Mouse (Mus musculus): Measurements from ENCODE around the gene Tctex1d2.
"Not testable (repeated sequence)": the region's sequence is repeated elsewhere in the genome, so short reads cannot be mapped to it uniquely, and the experiment has no call there.

Tctex1d2 gene

GRCm38 (mm10) chr16:32431047-32431591, 11.6 kb downstream of the Tctex1d2 start:
- DNase-seq (ENCODE audit: low read depth, low spot score): peak; percentile 17

- no peak for DNase-seq (ENCODE audit: low read depth, low spot score)
These were observed 12.4 kb downstream of the Tctex1d2 start for GRCm38 (mm10) chr16:32431926-32432325.

GRCm38 (mm10) chr16:32433138-32433537, 13.6 kb downstream of the Tctex1d2 start:
- no peak for DNase-seq (ENCODE audit: low read depth, low spot score)

- no peak for DNase-seq (ENCODE audit: low read depth, low spot score)
These were observed 14.6 kb downstream of the Tctex1d2 start for GRCm38 (mm10) chr16:32434066-32434465.

- DNase-seq (ENCODE audit: low read depth, low spot score): no peak
These were observed 15.2 kb downstream of the Tctex1d2 start for GRCm38 (mm10) chr16:32434691-32435090.

- no peak for DNase-seq (ENCODE audit: low read depth, low spot score)
These were observed 17.2 kb downstream of the Tctex1d2 start for GRCm38 (mm10) chr16:32436657-32437056.

GRCm38 (mm10) chr16:32437266-32437665, 17.8 kb downstream of the Tctex1d2 start:
- DNase-seq (ENCODE audit: low read depth, low spot score): no peak

GRCm38 (mm10) chr16:32441432-32441831, 21.9 kb downstream of the Tctex1d2 start:
- DNase-seq (ENCODE audit: low read depth, low spot score): no peak

GRCm38 (mm10) chr16:32444615-32445014, 25.1 kb downstream of the Tctex1d2 start:
- not testable (repeated sequence) for DNase-seq (ENCODE audit: low read depth, low spot score)

GRCm38 (mm10) chr16:32445558-32445957, 26.1 kb downstream of the Tctex1d2 start:
- DNase-seq (ENCODE audit: low read depth, low spot score): no peak

GRCm38 (mm10) chr16:32446563-32447138, 27.1 kb downstream of the Tctex1d2 start:
- no peak for DNase-seq (ENCODE audit: low read depth, low spot score)

- DNase-seq (ENCODE audit: low read depth, low spot score): no peak
These were observed 30.2 kb downstream of the Tctex1d2 start for GRCm38 (mm10) chr16:32449665-32450064.

GRCm38 (mm10) chr16:32450133-32450532, 30.6 kb downstream of the Tctex1d2 start:
- no peak for DNase-seq (ENCODE audit: low read depth, low spot score)

- DNase-seq (ENCODE audit: low read depth, low spot score): no peak
These were observed 33.6 kb downstream of the Tctex1d2 start for GRCm38 (mm10) chr16:32453102-32453501.

GRCm38 (mm10) chr16:32454646-32455045, 35.1 kb downstream of the Tctex1d2 start:
- DNase-seq (ENCODE audit: low read depth, low spot score): no peak

GRCm38 (mm10) chr16:32456086-32456485, 36.6 kb downstream of the Tctex1d2 start:
- DNase-seq (ENCODE audit: low read depth, low spot score): no peak

- DNase-seq (ENCODE audit: low read depth, low spot score): no peak
These were observed 37.3 kb downstream of the Tctex1d2 start for GRCm38 (mm10) chr16:32456761-32457160.

GRCm38 (mm10) chr16:32457589-32458386, 38.3 kb downstream of the Tctex1d2 start:
- DNase-seq (ENCODE audit: low read depth, low spot score): peak; percentile 75

- peak; percentile 15 for DNase-seq (ENCODE audit: low read depth, low spot score)
These were observed 41.0 kb downstream of the Tctex1d2 start for GRCm38 (mm10) chr16:32460518-32460917.

GRCm38 (mm10) chr16:32461713-32462112, 42.2 kb downstream of the Tctex1d2 start:
- no peak for DNase-seq (ENCODE audit: low read depth, low spot score)

GRCm38 (mm10) chr16:32462950-32463349, 43.4 kb downstream of the Tctex1d2 start:
- DNase-seq (ENCODE audit: low read depth, low spot score): no peak

GRCm38 (mm10) chr16:32463426-32463825, 43.9 kb downstream of the Tctex1d2 start:
- no peak for DNase-seq (ENCODE audit: low read depth, low spot score)

GRCm38 (mm10) chr16:32464908-32465307, 45.4 kb downstream of the Tctex1d2 start:
- DNase-seq (ENCODE audit: low read depth, low spot score): no peak

All from ES-CJ7 (cell line).